Mouse (Mus musculus): Measurements from ENCODE around the gene Best3.

The Best3 gene

GRCm38 (mm10) chr10:116986264-116987082 is at the start of gene Best3:
Gene Best3, plus strand, starts transcription at chr10:116986314.
- no peak for DNase-seq (ENCODE audit: low read depth, low spot score)

GRCm38 (mm10) chr10:116943025-116943424 is 43.1 kb upstream of the Best3 start:
- no peak for DNase-seq (ENCODE audit: low read depth, low spot score)

- DNase-seq (ENCODE audit: low read depth, low spot score): no peak
Observed at GRCm38 (mm10) chr10:116944144-116944543, 42.0 kb upstream of the Best3 start.

GRCm38 (mm10) chr10:116944940-116945339 is 41.2 kb upstream of the Best3 start:
- DNase-seq (ENCODE audit: low read depth, low spot score): no peak

- no peak for DNase-seq (ENCODE audit: low read depth, low spot score)
Observed at GRCm38 (mm10) chr10:116948414-116948813, 37.7 kb upstream of the Best3 start.

- DNase-seq (ENCODE audit: low read depth, low spot score): no peak
Observed at GRCm38 (mm10) chr10:116949111-116950008, 36.8 kb upstream of the Best3 start.

- DNase-seq (ENCODE audit: low read depth, low spot score): peak; percentile 80
Observed at GRCm38 (mm10) chr10:116950009-116950769, 35.9 kb upstream of the Best3 start, which contains the start of gene Rab3ip. Gene Rab3ip, minus strand, starts transcription at chr10:116950769.

GRCm38 (mm10) chr10:116950886-116951285 is 35.2 kb upstream of the Best3 start:
- no peak for DNase-seq (ENCODE audit: low read depth, low spot score)

- no peak for DNase-seq (ENCODE audit: low read depth, low spot score)
Observed at GRCm38 (mm10) chr10:116955191-116955590, 30.9 kb upstream of the Best3 start.

GRCm38 (mm10) chr10:116956483-116957158 is 29.5 kb upstream of the Best3 start:
- no peak for DNase-seq (ENCODE audit: low read depth, low spot score)

- DNase-seq (ENCODE audit: low read depth, low spot score): no peak
Observed at GRCm38 (mm10) chr10:116957867-116958551, 28.1 kb upstream of the Best3 start.

- no peak for DNase-seq (ENCODE audit: low read depth, low spot score)
Observed at GRCm38 (mm10) chr10:116962152-116962551, 24.0 kb upstream of the Best3 start.

- DNase-seq (ENCODE audit: low read depth, low spot score): no peak
Observed at GRCm38 (mm10) chr10:116962803-116963202, 23.3 kb upstream of the Best3 start.

GRCm38 (mm10) chr10:116964084-116964483 is 22.0 kb upstream of the Best3 start:
- DNase-seq (ENCODE audit: low read depth, low spot score): no peak

- DNase-seq (ENCODE audit: low read depth, low spot score): no peak
Observed at GRCm38 (mm10) chr10:116964571-116964970, 21.5 kb upstream of the Best3 start.

- no peak for DNase-seq (ENCODE audit: low read depth, low spot score)
Observed at GRCm38 (mm10) chr10:116965297-116965696, 20.8 kb upstream of the Best3 start.

- no peak for DNase-seq (ENCODE audit: low read depth, low spot score)
Observed at GRCm38 (mm10) chr10:116966065-116966464, 20.0 kb upstream of the Best3 start.

GRCm38 (mm10) chr10:116968741-116969140 is 17.4 kb upstream of the Best3 start:
- no peak for DNase-seq (ENCODE audit: low read depth, low spot score)

- no peak for DNase-seq (ENCODE audit: low read depth, low spot score)
Observed at GRCm38 (mm10) chr10:116972509-116972908, 13.6 kb upstream of the Best3 start, which contains the start of gene Gm10271. Gene Gm10271, minus strand, starts transcription at chr10:116972609.

GRCm38 (mm10) chr10:116977455-116977854 is 8.7 kb upstream of the Best3 start:
- DNase-seq (ENCODE audit: low read depth, low spot score): no peak
